Mouse (Mus musculus): ENCODE results near the gene Gpr155.

- TF ChIP-seq CTCF (IDR thresholded peaks at IDR 0.05; ENCODE audit: low read depth, low read length) (no peak), POLR2A (IDR thresholded peaks at IDR 0.05; ENCODE audit: borderline replicate concordance, low read depth, low read length) (no peak)
These were observed 42.6 kb upstream of the Gpr155 start for GRCm38 (mm10) chr2:73428803-73429468.

Data from bone marrow macrophage, adult 2 months (primary cell).